Mouse (Mus musculus) olfactory bulb, adult 2 months (tissue): ENCODE measurements around the gene Scd1.

ENCODE experiments used
- CTCF ChIP-seq: fragments of 200-500 bp; IDR thresholded peaks from 2 replicates; pipeline ENCODE4 v1.5.1; 2012; ENCODE audit warnings: low read depth, mild to moderate bottlenecking, low read length, moderate library complexity; ENCODE audit not compliant: insufficient read depth
- POLR2A ChIP-seq: fragments of 200-500 bp; IDR thresholded peaks from 2 replicates; pipeline ENCODE4 v1.6.1; 2012; ENCODE audit warnings: mild to moderate bottlenecking, low read depth, low read length, moderate library complexity; ENCODE audit not compliant: insufficient read depth

DNA sequence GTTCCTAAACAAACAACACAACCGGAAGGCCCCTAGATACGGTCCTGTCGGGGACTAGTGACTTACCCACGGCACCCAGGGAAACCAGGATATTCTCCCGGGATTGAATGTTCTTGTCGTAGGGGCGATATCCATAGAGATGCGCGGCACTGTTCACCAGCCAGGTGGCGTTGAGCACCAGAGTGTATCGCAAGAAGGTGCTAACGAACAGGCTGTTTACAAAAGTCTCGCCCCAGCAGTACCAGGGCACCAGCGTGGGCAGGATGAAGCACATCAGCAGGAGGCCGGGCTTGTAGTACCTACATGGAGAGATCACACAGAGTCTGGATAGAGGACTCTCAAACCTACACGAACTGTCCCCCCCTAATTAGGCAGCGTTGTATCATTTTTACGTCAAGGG, 7.6 kb downstream of the Scd1 start:
- no peak for TF ChIP-seq CTCF
- no peak for TF ChIP-seq POLR2A
